15 mouse cellular contexts compared by ENCODE assay signal in the genomic region with DNA sequence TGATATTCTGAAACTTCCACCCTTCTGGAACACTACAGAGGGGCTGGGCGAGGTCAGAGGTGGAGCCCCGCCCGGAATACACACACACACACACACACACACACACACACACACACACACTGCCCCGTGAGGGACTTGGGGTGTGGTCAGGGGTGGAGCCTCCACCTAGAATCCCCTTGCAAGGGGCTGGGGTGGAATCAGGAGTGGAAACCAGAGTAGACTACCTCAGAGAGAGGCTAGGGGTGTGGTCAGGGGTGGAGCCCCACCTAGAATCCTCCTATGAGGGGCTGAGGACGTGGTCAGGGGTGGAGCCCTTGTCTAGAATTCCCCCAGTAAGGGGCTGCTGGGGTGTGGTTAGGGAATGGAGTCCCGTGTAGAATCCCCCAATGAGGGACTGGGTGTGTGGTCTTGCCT. TPM values are rescaled to one million over a fixed set of nuclear protein-coding genes. Genes with fewer than 3 reads are reported as not detected.
A peak's percentile ranks its signal among the peaks of the same experiment; 100 is the strongest.
DNase-seq lines count a peak whose midpoint lies in the region; ATAC-seq and TF ChIP-seq lines count a peak whose summit lies in the region.
"Had no signal": no experiment of that assay in that cellular context is flagged by ENCODE, and none has a peak within 500 bp of the region (broad histone marks: within the 10 kb centered on the region; RNA-seq: fewer than 3 reads in every experiment).

No protein-coding gene starts in this region.

- H3K9ac ChIP-seq in hindbrain, embryonic 11.5 days (ENCODE audit: low read depth, low read length), result no peak overlapping the region
- H3K9ac ChIP-seq in hindbrain, embryonic 14.5 days, result no peak overlapping the region
- H3K9ac ChIP-seq in CH12.LX (ENCODE audit: insufficient read depth, low read depth), result no peak overlapping the region
- H3K9ac ChIP-seq in limb, embryonic 15.5 days, result no peak overlapping the region

- no peak for TF ChIP-seq EP300 in CH12.LX (IDR thresholded peaks at IDR 0.05; ENCODE audit: low read length)

- peak; percentile 39; the same call in 1 of the 2 replicates for ATAC-seq in hindbrain, embryonic 11.5 days (ENCODE audit: low FRiP score)
- ATAC-seq in hindbrain, embryonic 14.5 days (ENCODE audit: low FRiP score), result no peak
- peak; percentile 50 for ATAC-seq in limb, embryonic 15.5 days (ENCODE audit: insufficient number of reproducible peaks, low FRiP score, low TSS enrichment, low read depth)
- ATAC-seq: forebrain, embryonic 14.5 days had no signal

- H3K4me2 ChIP-seq in hindbrain, embryonic 11.5 days (replicated peaks; ENCODE audit: low read depth, low read length), result no peak overlapping the region
- no peak overlapping the region for H3K4me2 ChIP-seq in hindbrain, embryonic 14.5 days (replicated peaks)
- peak overlapping the region; percentile 33; the same call in 1 of the 2 replicates for H3K4me2 ChIP-seq in CH12.LX (ENCODE audit: insufficient read depth, low read depth, poor library complexity, severe bottlenecking)
- H3K4me2 ChIP-seq in limb, embryonic 15.5 days, result no peak overlapping the region

- no peak overlapping the region for H3K27ac ChIP-seq in hindbrain, embryonic 11.5 days (ENCODE audit: low read depth, low read length)
- H3K27ac ChIP-seq in hindbrain, embryonic 14.5 days, result no peak overlapping the region
- H3K27ac ChIP-seq in CH12.LX (ENCODE audit: insufficient read depth, low read depth), result no peak overlapping the region
- no peak overlapping the region for H3K27ac ChIP-seq in embryonic facial prominence, embryonic 10.5 days (replicated peaks)
- no peak overlapping the region for H3K27ac ChIP-seq in limb, embryonic 15.5 days
- H3K27ac ChIP-seq: left cerebral cortex, adult 2 months; macrophage had no signal

- no peak overlapping the region for H3K4me3 ChIP-seq in hindbrain, embryonic 11.5 days (ENCODE audit: low read depth, low read length)
- H3K4me3 ChIP-seq in hindbrain, embryonic 14.5 days (replicated peaks; ENCODE audit: low read length), result no peak overlapping the region
- H3K4me3 ChIP-seq in CH12.LX (replicated peaks in 1 of 3; ENCODE audit: low read depth in 2 of 3, low read length in 2 of 3, poor library complexity in 1 of 3), result no peak overlapping the region
- H3K4me3 ChIP-seq in embryonic facial prominence, embryonic 10.5 days, result peak overlapping the region; percentile 9; the same call in 1 of the 2 replicates
- H3K4me3 ChIP-seq in limb, embryonic 15.5 days, result no peak overlapping the region
- H3K4me3 ChIP-seq: left cerebral cortex, adult 2 months had no signal

- TF ChIP-seq CTCF in CH12.LX (conservative IDR thresholded peaks at IDR 0.05 in 1 of 2, IDR thresholded peaks at IDR 0.05 in 1 of 2; ENCODE audit: low read depth in 2 of 2, low read length in 2 of 2), result no peak

- no peaks in the 10 kb centered on the region; the same call in 1 of the 2 replicates for H3K4me1 ChIP-seq in hindbrain, embryonic 11.5 days (replicated peaks; ENCODE audit: control insufficient read depth, insufficient read depth, low read length)
- H3K4me1 ChIP-seq in hindbrain, embryonic 14.5 days (replicated peaks; ENCODE audit: control insufficient read depth, insufficient read depth, low read length), result peaks cover 10% of the 10 kb centered on the region; the same call in 1 of the 2 replicates
- peaks cover 0 to 13% of the 10 kb centered on the region in 2 experiments; a peak in 2 of 4 replicates for H3K4me1 ChIP-seq in CH12.LX (ENCODE audit: control insufficient read depth in 1 of 2, insufficient read depth in 2 of 2)
- H3K4me1 ChIP-seq in embryonic facial prominence, embryonic 10.5 days, result peaks cover 30% of the 10 kb centered on the region
- no peaks in the 10 kb centered on the region for H3K4me1 ChIP-seq in limb, embryonic 15.5 days

- no peak for TF ChIP-seq RAD21 in CH12.LX (IDR thresholded peaks at IDR 0.05; ENCODE audit: low read depth, low read length)

- DNase-seq in hindbrain, embryonic 11.5 days (ENCODE audit: low spot score), result no peak
- DNase-seq in hindbrain, embryonic 14.5 days (ENCODE audit: low spot score), result no peak
- DNase-seq in CH12.LX (ENCODE audit: extremely low read depth), result peak; percentile 41
- DNase-seq in embryonic facial prominence, embryonic 10.5 days (ENCODE audit: low spot score), result peak; percentile 34
- no peak for DNase-seq in adrenal gland, postnatal 4 days (ENCODE audit: low spot score in 2 of 2)
- DNase-seq in ovary, postnatal 10 days (ENCODE audit: low spot score), result no peak
- DNase-seq in adrenal gland, postnatal 14 days, result no peak
- DNase-seq: adrenal gland, postnatal 25 days; cerebellum, adult 9-11 months; right cerebral cortex, postnatal 25 days; thymus, adult 2 months had no signal

- no peaks in the 10 kb centered on the region for H3K9me3 ChIP-seq in hindbrain, embryonic 11.5 days (ENCODE audit: control insufficient read depth, low read length)
- no peaks in the 10 kb centered on the region for H3K9me3 ChIP-seq in hindbrain, embryonic 14.5 days (ENCODE audit: control insufficient read depth, low read length)
- H3K9me3 ChIP-seq in CH12.LX (replicated peaks; ENCODE audit: low read length), result no peaks in the 10 kb centered on the region
- no peaks in the 10 kb centered on the region for H3K9me3 ChIP-seq in embryonic facial prominence, embryonic 10.5 days
- no peaks in the 10 kb centered on the region for H3K9me3 ChIP-seq in limb, embryonic 15.5 days

- no peak for TF ChIP-seq POLR2A in CH12.LX (IDR thresholded peaks at IDR 0.05; ENCODE audit: low read depth, low read length)

- in situ Hi-C loops in CH12.LX (cut with MboI; ENCODE audit: low pct_ligation_motif_present, low pct_unique_long_range_greater_than_20kb, low sequenced_read_pairs), result loop anchor here (5.0 kb wide), 1 partner anchor 33 kb away; no protein-coding TSS in a partner anchor

- WGBS in hindbrain, embryonic 11.5 days, result 30% methylated on average over 6 of the region's 6 CpGs
- WGBS in hindbrain, embryonic 14.5 days, result 43% methylated on average over 6 of the region's 6 CpGs
- WGBS in embryonic facial prominence, embryonic 10.5 days, result 35% methylated on average over 6 of the region's 6 CpGs
- WGBS in limb, embryonic 15.5 days, result 29% methylated on average over 6 of the region's 6 CpGs

- H3K79me2 ChIP-seq in CH12.LX (replicated peaks; ENCODE audit: control insufficient read depth, extremely low read depth, insufficient read depth, poor library complexity, severe bottlenecking), result no peaks in the 10 kb centered on the region

- no peaks in the 10 kb centered on the region for H3K27me3 ChIP-seq in hindbrain, embryonic 11.5 days (ENCODE audit: control insufficient read depth, insufficient read depth, low read length)
- no peaks in the 10 kb centered on the region for H3K27me3 ChIP-seq in hindbrain, embryonic 14.5 days (ENCODE audit: control insufficient read depth, insufficient read depth, low read length)
- peaks cover 38% of the 10 kb centered on the region for H3K27me3 ChIP-seq in CH12.LX (replicated peaks)
- H3K27me3 ChIP-seq in embryonic facial prominence, embryonic 10.5 days (replicated peaks; ENCODE audit: low read depth, poor library complexity, severe bottlenecking), result no peaks in the 10 kb centered on the region; the same call in 1 of the 2 replicates
- H3K27me3 ChIP-seq in limb, embryonic 15.5 days, result no peaks in the 10 kb centered on the region

- H3K36me3 ChIP-seq in hindbrain, embryonic 11.5 days (ENCODE audit: control insufficient read depth, insufficient read depth, low read length), result no peaks in the 10 kb centered on the region
- no peaks in the 10 kb centered on the region for H3K36me3 ChIP-seq in hindbrain, embryonic 14.5 days (replicated peaks; ENCODE audit: control insufficient read depth, insufficient read depth)
- no peaks in the 10 kb centered on the region for H3K36me3 ChIP-seq in CH12.LX (replicated peaks in 1 of 2; ENCODE audit: control insufficient read depth in 1 of 2, insufficient read depth in 1 of 2, low read length in 1 of 2)
- H3K36me3 ChIP-seq in embryonic facial prominence, embryonic 10.5 days (replicated peaks), result no peaks in the 10 kb centered on the region
- no peaks in the 10 kb centered on the region for H3K36me3 ChIP-seq in limb, embryonic 15.5 days

- dilution Hi-C loops in CH12.LX (cut with MboI; ENCODE audit: extremely low pct_ligation_motif_present, extremely low pct_unique_long_range_greater_than_20kb, low sequenced_read_pairs), result no loop called here

RNA-seq across cellular contexts. Expression of a gene that starts 13.6 kb away (rescaled TPM):
- 1.0 and 1.1 TPM in 2 replicates for polyA plus RNA-seq in hindbrain, embryonic 11.5 days (2014; fragmentation: Nextera tagmentation; extraction: Ambion mirVana)
- 0.65 and 1.3 TPM in 2 replicates for polyA plus RNA-seq in hindbrain, embryonic 14.5 days (2014; fragmentation: Nextera tagmentation; extraction: Ambion mirVana)
- total RNA-seq in CH12.LX (2012; rRNA removed) (0.42 TPM in 2 replicates), CH12.LX (2014; rRNA removed) (not detected in 2 replicates)
- 1.4 and 1.6 TPM in 2 replicates for polyA plus RNA-seq in CH12.LX (2012; ENCODE audit: insufficient read length, low read depth)
- polyA plus RNA-seq in embryonic facial prominence, embryonic 10.5 days (2016; fragmentation: Nextera tagmentation; extraction: Ambion mirVana), result 0.96 and 1.2 TPM in 2 replicates
- 16.2 and 16.6 TPM in 2 replicates for polyA plus RNA-seq in limb, embryonic 15.5 days (2015; fragmentation: Nextera tagmentation; extraction: Ambion mirVana)
- 1 to 10 TPM; 1.4 to 1.9 TPM for total RNA-seq in adrenal gland, postnatal 4 days (2021)
- 0.70 and 1.3 TPM in 2 replicates for total RNA-seq in adrenal gland, postnatal 14 days (2021)

RNA-seq across cellular contexts. Expression of a gene that starts 28.3 kb away (rescaled TPM):
- polyA plus RNA-seq in hindbrain, embryonic 11.5 days (2014; fragmentation: Nextera tagmentation; extraction: Ambion mirVana), result not detected in 2 replicates
- polyA plus RNA-seq in hindbrain, embryonic 14.5 days (2014; fragmentation: Nextera tagmentation; extraction: Ambion mirVana), result not detected in 2 replicates
- total RNA-seq in CH12.LX (2012; rRNA removed), result not detected in 2 replicates
- not detected in 2 replicates for total RNA-seq in CH12.LX (2014; rRNA removed)
- not detected in 2 replicates for polyA plus RNA-seq in CH12.LX (2012; ENCODE audit: insufficient read length, low read depth)
- not detected in 2 replicates for polyA plus RNA-seq in embryonic facial prominence, embryonic 10.5 days (2016; fragmentation: Nextera tagmentation; extraction: Ambion mirVana)
- polyA plus RNA-seq in limb, embryonic 15.5 days (2015; fragmentation: Nextera tagmentation; extraction: Ambion mirVana), result not detected in 2 replicates
- not detected for total RNA-seq in adrenal gland, postnatal 4 days (2021)
- not detected in 2 replicates for total RNA-seq in adrenal gland, postnatal 14 days (2021)
- total RNA-seq: adrenal gland, postnatal 25 days; left cerebral cortex, adult 2 months had no signal
- polyA plus RNA-seq: macrophage had no signal

RNA-seq across cellular contexts. Expression of a gene that starts 43.8 kb away (rescaled TPM):
- polyA plus RNA-seq in hindbrain, embryonic 11.5 days (2014; fragmentation: Nextera tagmentation; extraction: Ambion mirVana), result 47.6 and 56.1 TPM in 2 replicates
- 47.5 and 49.6 TPM in 2 replicates for polyA plus RNA-seq in hindbrain, embryonic 14.5 days (2014; fragmentation: Nextera tagmentation; extraction: Ambion mirVana)
- total RNA-seq in CH12.LX (2012; rRNA removed), result 74.0 and 85.7 TPM in 2 replicates
- total RNA-seq in CH12.LX (2014; rRNA removed), result 13.8 and 16.3 TPM in 2 replicates
- polyA plus RNA-seq in CH12.LX (2012; ENCODE audit: insufficient read length, low read depth), result 170 and 244 TPM in 2 replicates
- polyA plus RNA-seq in embryonic facial prominence, embryonic 10.5 days (2016; fragmentation: Nextera tagmentation; extraction: Ambion mirVana), result 92.4 and 98.6 TPM in 2 replicates
- 74.5 and 75.6 TPM in 2 replicates for polyA plus RNA-seq in limb, embryonic 15.5 days (2015; fragmentation: Nextera tagmentation; extraction: Ambion mirVana)
- total RNA-seq in adrenal gland, postnatal 4 days (2021), result 100 to 1,000 TPM; 153 to 170 TPM
- total RNA-seq in adrenal gland, postnatal 14 days (2021), result 112 and 141 TPM in 2 replicates

RNA-seq across cellular contexts. Expression of a gene that starts 44.1 kb away (rescaled TPM):
- 93.7 and 105 TPM in 2 replicates for polyA plus RNA-seq in hindbrain, embryonic 11.5 days (2014; fragmentation: Nextera tagmentation; extraction: Ambion mirVana)
- polyA plus RNA-seq in hindbrain, embryonic 14.5 days (2014; fragmentation: Nextera tagmentation; extraction: Ambion mirVana), result 75.7 and 75.8 TPM in 2 replicates
- total RNA-seq in CH12.LX (2012; rRNA removed), result 75.9 and 88.5 TPM in 2 replicates
- 19.7 and 25.4 TPM in 2 replicates for total RNA-seq in CH12.LX (2014; rRNA removed)
- 135 and 142 TPM in 2 replicates for polyA plus RNA-seq in CH12.LX (2012; ENCODE audit: insufficient read length, low read depth)
- polyA plus RNA-seq in embryonic facial prominence, embryonic 10.5 days (2016; fragmentation: Nextera tagmentation; extraction: Ambion mirVana), result 158 and 162 TPM in 2 replicates
- polyA plus RNA-seq in limb, embryonic 15.5 days (2015; fragmentation: Nextera tagmentation; extraction: Ambion mirVana), result 80.6 and 94.2 TPM in 2 replicates
- 100 to 1,000 TPM; 168 to 177 TPM for total RNA-seq in adrenal gland, postnatal 4 days (2021)
- total RNA-seq in adrenal gland, postnatal 14 days (2021), result 104 and 121 TPM in 2 replicates

Comparison
In these comparisons a context has a peak if more than half of its experiments do, and no peak if none do; other contexts are left out.
1. DNase-seq: peak in CH12.LX (single experiment) and embryonic facial prominence, embryonic 10.5 days (single experiment); none in hindbrain, embryonic 11.5 days (single experiment), hindbrain, embryonic 14.5 days (single experiment), adrenal gland, postnatal 4 days (0 of 2), ovary, postnatal 10 days (single experiment) and adrenal gland, postnatal 14 days (single experiment).